Mouse (Mus musculus) midbrain, postnatal 0 days (tissue): ENCODE results near the gene Ppme1. TPM values are rescaled to one million over a fixed set of nuclear protein-coding genes. Genes with fewer than 3 reads are reported as not detected.

Source experiments
- ATAC-seq: fragments of 200-750 bp; cut with Nextera tagmentation; 2 replicates; pipeline ENCODE4 v1.8.0; 2017; ENCODE audit warnings: moderate number of reproducible peaks, mild to moderate bottlenecking, moderate TSS enrichment, moderate library complexity; ENCODE audit not compliant: low FRiP score
- DNase-seq: peaks from one replicate; pipeline ENCODE4 v3.0.0-alpha.2; 2015; ENCODE audit warnings: low spot score
- H3K27ac ChIP-seq: fragments of 300-500 bp; sonication (generic); 2 replicates; pipeline ENCODE4 v1.5.1; 2014; ENCODE audit warnings: low read depth, mild to moderate bottlenecking, low read length, mixed read lengths
- H3K27me3 ChIP-seq: fragments of 300-500 bp; sonication (generic); 2 replicates; pipeline ENCODE4 v1.6.1; 2014; ENCODE audit warnings: low read length, control low read depth, mixed read lengths; ENCODE audit not compliant: insufficient read depth
- H3K36me3 ChIP-seq: fragments of 300-500 bp; sonication (generic); 2 replicates; pipeline ENCODE4 v1.6.1; 2014; ENCODE audit warnings: low read length, control low read depth, mixed read lengths; ENCODE audit not compliant: insufficient read depth
- H3K4me1 ChIP-seq: fragments of 300-500 bp; sonication (generic); 2 replicates; pipeline ENCODE4 v1.6.1; 2014; ENCODE audit warnings: mild to moderate bottlenecking, control low read depth, antibody characterized with exemption, low read length, mixed read lengths; ENCODE audit not compliant: insufficient read depth
- H3K4me2 ChIP-seq: fragments of 300-500 bp; sonication (generic); 2 replicates; pipeline ENCODE4 v1.6.1; 2014; ENCODE audit warnings: low read depth, mild to moderate bottlenecking, low read length, mixed read lengths; ENCODE audit not compliant: poor library complexity, severe bottlenecking
- H3K4me3 ChIP-seq: fragments of 300-500 bp; sonication (generic); 2 replicates; pipeline ENCODE4 v1.5.1; 2014; ENCODE audit warnings: low read depth, mild to moderate bottlenecking, low read length, moderate library complexity
- H3K9ac ChIP-seq: fragments of 300-500 bp; sonication (generic); replicated peaks from 2 replicates; pipeline ENCODE4 v1.6.1; 2014; ENCODE audit warnings: mild to moderate bottlenecking, low read length, moderate library complexity, mixed read lengths; ENCODE audit not compliant: poor library complexity, severe bottlenecking
- H3K9me3 ChIP-seq: fragments of 300-500 bp; sonication (generic); 2 replicates; pipeline ENCODE4 v1.6.1; 2016; ENCODE audit warnings: low read length, control low read depth
- CTCF ChIP-seq: IDR thresholded peaks from 2 replicates; pipeline ENCODE4 v1.5.1; 2016; ENCODE audit warnings: antibody characterized with exemption, mild to moderate bottlenecking
- WGBS: fragments of 180-500 bp; shearing (Covaris S2); extraction: QIAGEN DNeasy Blood & Tissue Kit; methylation state at CpG from one replicate; pipeline ENCODE4 v1.1.7; 2014; 5-methylcytosine and 5-hydroxymethylcytosine counted together
- polyA plus RNA-seq: library from polyadenylated mRNA; unstranded; fragments of >200 nt; fragmentation: Nextera tagmentation; extraction: Ambion mirVana; gene quantifications from 2 replicates; pipeline ENCODE4 v1.2.1, GENCODE M21; 2015
- total RNA-seq: library from RNA; depleted of rRNA; stranded (reverse); fragments of >200 nt; gene quantifications from 2 replicates; pipeline ENCODE4 v1.2.3, GENCODE M21; 2014; rRNA removed

Gene Ppme1
- 159 and 172 TPM in 2 replicates for total RNA-seq
- 149 and 161 TPM in 2 replicates for polyA plus RNA-seq

DNA sequence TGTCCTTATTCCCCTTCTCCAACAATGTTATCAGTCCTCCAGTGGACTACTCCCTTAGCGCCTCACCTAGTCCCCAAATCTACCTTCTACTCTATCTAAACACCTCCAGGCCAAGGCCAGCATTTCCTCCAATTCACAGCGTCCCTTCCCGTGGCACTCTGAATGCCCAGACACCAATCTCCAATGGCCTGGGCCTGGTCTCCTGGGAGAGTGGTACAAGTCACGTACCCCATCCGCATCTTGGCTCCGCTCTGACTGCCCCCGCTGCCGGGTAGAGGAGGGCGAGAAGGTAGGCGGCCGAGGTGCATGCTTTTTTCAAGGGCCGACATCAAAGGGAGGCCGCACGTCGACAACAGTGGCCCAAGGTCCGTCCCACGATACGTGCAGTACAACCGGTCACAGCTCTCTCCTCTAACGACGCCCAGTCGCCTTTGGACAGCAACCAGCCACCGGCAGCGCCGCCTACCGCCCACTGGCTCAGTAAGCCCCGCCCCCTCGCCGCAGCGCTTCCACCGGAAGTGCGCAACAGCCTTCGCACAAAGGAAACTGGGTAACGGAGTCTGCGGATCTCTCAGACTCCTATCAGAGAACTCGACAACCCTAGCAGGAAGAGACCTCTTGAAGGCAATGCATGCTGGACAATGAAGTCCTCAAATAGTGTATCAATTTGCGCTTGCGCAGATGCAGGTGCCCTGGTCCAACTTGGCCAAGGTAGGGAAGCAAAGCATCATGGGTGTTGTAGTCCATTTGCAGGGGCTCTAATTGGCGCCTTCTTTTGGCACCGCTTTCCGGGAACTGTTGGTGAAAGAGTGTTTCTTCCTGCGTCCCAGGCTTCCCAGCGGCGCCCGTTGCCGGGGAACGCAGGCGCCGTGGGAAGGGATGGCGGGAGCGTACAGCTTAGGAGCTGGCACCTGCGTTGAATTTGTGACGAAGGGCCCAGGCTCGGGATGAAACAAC, at the start of gene Ppme1, which contains the start of gene C2cd3:
TSS of gene Ppme1 (minus strand) at position 813 of the 957 bp plus-strand sequence.
TSS of gene C2cd3 (plus strand) at position 739 of the 957 bp plus-strand sequence.
- Histone ChIP-seq H3K27me3 (no peaks in the 10 kb centered on the region), H3K9me3 (no peaks in the 10 kb centered on the region), H3K27ac (peak within 1 kb of the TSS; percentile 91), H3K4me2 (peak within 1 kb of the TSS; percentile 67), H3K9ac (peak within 1 kb of the TSS; percentile 84), H3K4me3 (peak within 1 kb of the TSS; percentile 81), H3K36me3 (no peaks in the 10 kb centered on the region), H3K4me1 (peaks cover 9% of the 10 kb centered on the region; the same call in 1 of the 2 replicates)
- ATAC-seq = peak; percentile 98
- peak; percentile 100 for DNase-seq
- WGBS = 0% methylated on average over 54 of the region's 54 CpGs
- peak; percentile 85 for TF ChIP-seq CTCF

DNA sequence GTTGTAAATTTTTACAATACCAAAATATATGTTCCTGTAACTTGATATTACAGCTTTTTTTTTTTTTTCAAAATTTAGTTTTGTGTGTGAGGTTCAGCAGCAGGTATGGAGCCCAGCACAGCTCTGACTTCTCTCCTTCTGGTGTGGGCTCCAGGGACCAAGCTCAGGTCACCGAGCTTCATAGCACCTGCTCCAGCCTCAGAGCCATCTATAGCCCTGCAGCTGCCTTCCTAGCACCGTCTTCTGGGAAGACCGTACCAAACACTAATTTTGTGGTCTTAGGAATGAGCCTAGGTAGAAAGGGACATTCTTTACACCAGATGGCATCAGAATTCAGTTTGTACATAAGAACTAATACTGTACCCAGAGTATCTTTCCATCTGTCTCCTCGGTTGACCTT, 36.6 kb upstream of the Ppme1 start:
- Histone ChIP-seq H3K27ac (no peak overlapping the region), H3K9ac (no peak overlapping the region), H3K4me1 (no peaks in the 10 kb centered on the region), H3K27me3 (no peaks in the 10 kb centered on the region), H3K36me3 (peaks cover 44% of the 10 kb centered on the region), H3K4me2 (no peak overlapping the region), H3K4me3 (no peak overlapping the region), H3K9me3 (no peaks in the 10 kb centered on the region)
- no peak for TF ChIP-seq CTCF
- DNase-seq = no peak
- no peak for ATAC-seq
- 95% methylated on average over 4 of the region's 4 CpGs for WGBS

DNA sequence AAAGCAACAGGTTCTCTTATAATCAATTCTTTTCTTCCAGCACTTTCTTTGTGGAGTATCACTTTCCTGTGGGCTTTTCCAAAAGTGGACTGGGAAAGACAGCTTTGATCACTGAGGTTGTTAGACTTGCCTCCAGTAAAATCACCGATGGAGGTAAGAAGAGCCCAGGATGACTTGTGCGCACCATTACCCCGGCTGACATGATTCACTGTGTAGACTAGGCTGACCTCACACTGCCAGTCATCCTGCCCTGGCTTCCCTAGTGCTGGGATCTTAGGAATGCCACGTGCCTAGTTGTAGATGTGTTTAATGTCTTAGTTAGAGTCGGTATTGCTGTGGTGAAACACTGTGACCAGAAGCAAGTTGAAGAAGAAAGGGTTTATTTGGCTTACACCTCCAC, 35.6 kb upstream of the Ppme1 start:
- no peaks in the 10 kb centered on the region for H3K4me1 ChIP-seq
- no peak for TF ChIP-seq CTCF
- no peak overlapping the region for H3K4me3 ChIP-seq
- H3K36me3 ChIP-seq = peaks cover 42% of the 10 kb centered on the region
- H3K27ac ChIP-seq = no peak overlapping the region
- H3K9me3 ChIP-seq = no peaks in the 10 kb centered on the region
- H3K27me3 ChIP-seq = no peaks in the 10 kb centered on the region
- 95% methylated on average over 5 of the region's 5 CpGs for WGBS
- no peak for DNase-seq
- H3K9ac ChIP-seq = no peak overlapping the region
- no peak for ATAC-seq
- H3K4me2 ChIP-seq = no peak overlapping the region

DNA sequence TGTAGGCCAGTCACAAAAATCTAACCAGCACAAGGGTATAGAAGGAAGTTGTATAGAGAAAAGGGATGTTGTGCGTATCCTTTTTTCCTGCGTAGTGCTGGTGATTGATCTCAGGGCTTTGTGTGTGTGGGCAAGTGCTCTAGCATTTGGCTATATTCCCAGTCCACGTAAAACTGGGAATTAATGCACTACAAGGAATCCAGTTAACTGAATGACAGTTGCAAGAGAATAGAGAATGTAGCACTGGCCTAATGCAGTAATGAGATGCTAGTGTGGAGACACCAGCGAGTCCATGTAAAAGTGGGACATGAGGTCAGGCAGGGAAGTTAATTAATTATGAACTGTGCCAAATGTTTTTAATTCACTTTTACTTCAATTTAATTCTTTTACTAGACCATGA, 30.6 kb upstream of the Ppme1 start:
- Histone ChIP-seq H3K27ac (no peak overlapping the region), H3K9me3 (no peaks in the 10 kb centered on the region), H3K4me1 (no peaks in the 10 kb centered on the region), H3K27me3 (no peaks in the 10 kb centered on the region), H3K9ac (no peak overlapping the region), H3K36me3 (peaks cover 28% of the 10 kb centered on the region), H3K4me3 (no peak overlapping the region), H3K4me2 (no peak overlapping the region)
- TF ChIP-seq CTCF = no peak
- ATAC-seq (no peak), DNase-seq (peak; percentile 5)
- WGBS = 74% methylated on average over 4 of the region's 4 CpGs

DNA sequence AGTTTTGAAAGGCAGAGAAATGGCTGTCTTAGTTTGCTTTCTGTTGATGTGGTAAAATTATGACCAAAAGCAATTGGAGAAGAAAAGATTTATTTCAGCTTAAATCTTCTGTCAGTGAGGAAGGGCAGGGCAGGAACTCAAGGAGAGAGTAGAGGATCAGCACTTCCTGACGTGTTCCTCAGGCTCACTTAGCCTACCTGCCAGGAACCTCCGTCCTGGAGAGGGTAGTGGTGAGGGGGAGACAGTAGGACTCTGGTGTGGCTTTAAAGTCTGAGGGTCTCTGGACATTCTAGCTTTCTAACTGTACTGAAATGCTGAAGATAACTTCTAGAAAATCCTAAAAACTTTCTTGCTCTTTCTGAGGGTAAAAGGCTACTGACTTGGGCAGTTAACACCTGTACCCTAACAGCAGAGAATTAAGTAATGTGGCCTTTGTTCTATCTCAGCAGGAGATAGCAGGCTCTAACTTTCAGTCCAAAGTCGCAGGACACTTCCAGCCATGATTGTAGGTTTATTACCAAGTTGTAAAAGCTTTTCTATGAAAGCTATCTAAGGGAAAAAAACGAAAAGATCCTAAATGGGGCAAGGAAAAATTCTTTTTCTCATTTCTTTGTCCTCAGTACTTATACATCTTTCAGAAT, 28.9 kb upstream of the Ppme1 start:
- Histone ChIP-seq H3K4me2 (no peak overlapping the region), H3K9ac (no peak overlapping the region), H3K27me3 (no peaks in the 10 kb centered on the region), H3K4me1 (no peaks in the 10 kb centered on the region), H3K9me3 (no peaks in the 10 kb centered on the region), H3K27ac (no peak overlapping the region), H3K4me3 (no peak overlapping the region), H3K36me3 (peaks cover 26% of the 10 kb centered on the region)
- ATAC-seq (no peak), DNase-seq (no peak)
- WGBS = 69% methylated on average over 4 of the region's 4 CpGs
- TF ChIP-seq CTCF = no peak
